Mouse (Mus musculus) lung, postnatal 36 days (tissue): ENCODE measurements around the gene Fcrlb.
A peak's percentile ranks its signal among the peaks of the same experiment; 100 is the strongest.
"Not testable (repeated sequence)": the region's sequence is repeated elsewhere in the genome, so short reads cannot be mapped to it uniquely, and the experiment has no call there.

Source experiments
- DNase-seq: peaks from one replicate; pipeline ENCODE4 v3.0.0; 2022; ENCODE audit warnings: mixed read lengths

The Fcrlb gene

GRCm38 (mm10) chr1:170912891-170913615, at the start of gene Fcrlb:
TSS of gene Fcrlb (minus strand) at chr1:170912941.
- DNase-seq, result no peak

- DNase-seq, result peak; percentile 25
Measured at GRCm38 (mm10) chr1:170962301-170962700, 49.6 kb upstream of the Fcrlb start.

GRCm38 (mm10) chr1:170961101-170961500, 48.4 kb upstream of the Fcrlb start:
- DNase-seq, result no peak

- peak; percentile 34 for DNase-seq
Measured at GRCm38 (mm10) chr1:170959791-170960190, 47.0 kb upstream of the Fcrlb start.

- DNase-seq, result no peak
Measured at GRCm38 (mm10) chr1:170958225-170958624, 45.5 kb upstream of the Fcrlb start.

GRCm38 (mm10) chr1:170953192-170953591, 40.5 kb upstream of the Fcrlb start:
- peak; percentile 69 for DNase-seq

- DNase-seq, result no peak
Measured at GRCm38 (mm10) chr1:170950772-170951171, 38.0 kb upstream of the Fcrlb start.

GRCm38 (mm10) chr1:170944908-170945307, 32.2 kb upstream of the Fcrlb start:
- not testable (repeated sequence) for DNase-seq

GRCm38 (mm10) chr1:170944151-170944550, 31.4 kb upstream of the Fcrlb start:
- DNase-seq, result not testable (repeated sequence)

- DNase-seq, result peak; percentile 72
Measured at GRCm38 (mm10) chr1:170939255-170939654, 26.5 kb upstream of the Fcrlb start.

- DNase-seq, result peak; percentile 27
Measured at GRCm38 (mm10) chr1:170934383-170934782, 21.6 kb upstream of the Fcrlb start.

GRCm38 (mm10) chr1:170933940-170934339, 21.2 kb upstream of the Fcrlb start:
- DNase-seq, result no peak

- no peak for DNase-seq
Measured at GRCm38 (mm10) chr1:170933386-170933920, 20.7 kb upstream of the Fcrlb start.

- no peak for DNase-seq
Measured at GRCm38 (mm10) chr1:170932043-170932442, 19.3 kb upstream of the Fcrlb start.

GRCm38 (mm10) chr1:170929245-170929644, 16.5 kb upstream of the Fcrlb start:
- DNase-seq, result no peak

- peak; percentile 37 for DNase-seq
Measured at GRCm38 (mm10) chr1:170928467-170928866, 15.7 kb upstream of the Fcrlb start.

GRCm38 (mm10) chr1:170927378-170927777, 14.6 kb upstream of the Fcrlb start, which contains the start of gene Fcrla:
TSS of gene Fcrla (minus strand) at chr1:170927583.
- DNase-seq, result no peak

GRCm38 (mm10) chr1:170926941-170927340, 14.2 kb upstream of the Fcrlb start:
- no peak for DNase-seq

GRCm38 (mm10) chr1:170924485-170924884, 11.7 kb upstream of the Fcrlb start:
- peak; percentile 59 for DNase-seq

GRCm38 (mm10) chr1:170919308-170919707, 6.6 kb upstream of the Fcrlb start:
- no peak for DNase-seq

GRCm38 (mm10) chr1:170915657-170916056, 2.9 kb upstream of the Fcrlb start:
- no peak for DNase-seq

- no peak for DNase-seq
Measured at GRCm38 (mm10) chr1:170911907-170912660, 657 bp downstream of the Fcrlb start.

- DNase-seq, result no peak
Measured at GRCm38 (mm10) chr1:170908341-170908740, 4.4 kb downstream of the Fcrlb start.
